Mouse (Mus musculus) bone marrow, adult 2 months (tissue): ENCODE measurements around the gene A430078G23Rik. TPM values are rescaled to one million over a fixed set of nuclear protein-coding genes. Genes with fewer than 3 reads are reported as not detected.

Experiments
- H3K27ac ChIP-seq: fragments of 200-500 bp; 2 replicates; pipeline ENCODE4 v1.5.1; 2012; ENCODE audit warnings: low read depth, mild to moderate bottlenecking, control low read depth, inconsistent platforms, low read length; ENCODE audit not compliant: control insufficient read depth, poor library complexity, insufficient read depth
- H3K4me1 ChIP-seq: fragments of 200-500 bp; 2 replicates; pipeline ENCODE4 v1.6.1; 2011; ENCODE audit warnings: low read length; ENCODE audit not compliant: control insufficient read depth, insufficient read depth
- H3K4me3 ChIP-seq: fragments of 200-500 bp; replicated peaks from 2 replicates; pipeline ENCODE3; 2011; ENCODE audit warnings: mild to moderate bottlenecking, low read depth, low read length, control low read depth; ENCODE audit not compliant: control insufficient read depth
- CTCF ChIP-seq: fragments of 200-500 bp; IDR thresholded peaks from 2 replicates; pipeline ENCODE4 v1.5.1; 2011; ENCODE audit warnings: low read length, control low read depth; ENCODE audit not compliant: control insufficient read depth, insufficient read depth
- POLR2A ChIP-seq: fragments of 200-500 bp; IDR thresholded peaks from 2 replicates; pipeline ENCODE4 v1.6.1; 2011; ENCODE audit warnings: low read depth, mild to moderate bottlenecking, control low read depth, low read length, borderline replicate concordance; ENCODE audit not compliant: control insufficient read depth
- WGBS: fragments of 180-500 bp; shearing (Covaris S2); methylation state at CpG from one replicate; pipeline ENCODE4 v1.1.7; 2018; 5-methylcytosine and 5-hydroxymethylcytosine counted together
- polyA plus RNA-seq: library from polyadenylated mRNA; stranded (reverse); fragments of >200 nt; gene quantifications from 2 replicates; pipeline ENCODE4 v1.2.4, GENCODE M21; 2011; ENCODE audit warnings: low replicate concordance; ENCODE audit not compliant: missing spikeins, insufficient read depth, insufficient read length

A430078G23Rik gene
- polyA plus RNA-seq, 1 experiment: 30.1 TPM

- Histone ChIP-seq H3K4me1 (no peaks in the 10 kb centered on the region), H3K27ac (no peak overlapping the region), H3K4me3 (no peak overlapping the region)
- no peak for TF ChIP-seq POLR2A
- TF ChIP-seq CTCF: no peak
- WGBS: 64% methylated on average over 4 of the region's 4 CpGs
Observed at GRCm38 (mm10) chr8:3392293-3392692, 39.1 kb downstream of the A430078G23Rik start.

- WGBS: 74% methylated on average over 48 of the region's 48 CpGs
- H3K4me1 ChIP-seq: no peaks in the 10 kb centered on the region
- peak within 1 kb of the TSS; percentile 64 for H3K4me3 ChIP-seq
- H3K27ac ChIP-seq: no peak within 1 kb of the TSS
- TF ChIP-seq POLR2A (peak; percentile 29; the same call in 1 of the 2 replicates), CTCF (no peak)
Observed at GRCm38 (mm10) chr8:3392771-3393710, 39.8 kb downstream of the A430078G23Rik start, which contains the start of gene Arhgef18. Arhgef18 (plus strand) TSS chr8:3393006.

- Histone ChIP-seq H3K4me3 (no peak overlapping the region), H3K4me1 (no peaks in the 10 kb centered on the region), H3K27ac (no peak overlapping the region)
- WGBS: 83% methylated on average over 6 of the region's 6 CpGs
- TF ChIP-seq CTCF: no peak
- TF ChIP-seq POLR2A: no peak
Observed at GRCm38 (mm10) chr8:3394600-3394999, 41.4 kb downstream of the A430078G23Rik start.

DNA sequence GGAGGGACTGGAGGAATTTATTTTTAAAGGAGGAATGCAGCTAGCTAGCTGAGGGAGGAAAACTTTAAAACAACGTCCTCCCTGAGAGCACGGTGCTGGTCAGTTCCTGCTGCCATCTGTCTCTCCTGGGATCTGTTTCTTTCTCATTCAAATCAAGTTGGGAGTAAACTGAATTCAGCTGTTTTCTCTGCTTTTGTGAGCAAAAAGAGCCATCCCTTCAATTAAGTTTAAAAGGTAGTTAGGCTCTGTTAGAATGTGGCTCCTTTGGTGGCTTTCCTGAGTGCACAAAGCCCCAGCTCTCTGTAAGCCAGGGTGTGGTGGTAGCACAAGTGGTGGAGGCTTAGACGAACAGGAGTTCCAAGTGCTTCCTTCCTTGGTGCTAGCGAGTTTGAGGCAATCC is 42.0 kb downstream of the A430078G23Rik start:
- TF ChIP-seq CTCF: no peak
- no peak overlapping the region for H3K4me3 ChIP-seq
- no peak overlapping the region for H3K27ac ChIP-seq
- 82% methylated on average over 4 of the region's 4 CpGs for WGBS
- H3K4me1 ChIP-seq: no peaks in the 10 kb centered on the region

DNA sequence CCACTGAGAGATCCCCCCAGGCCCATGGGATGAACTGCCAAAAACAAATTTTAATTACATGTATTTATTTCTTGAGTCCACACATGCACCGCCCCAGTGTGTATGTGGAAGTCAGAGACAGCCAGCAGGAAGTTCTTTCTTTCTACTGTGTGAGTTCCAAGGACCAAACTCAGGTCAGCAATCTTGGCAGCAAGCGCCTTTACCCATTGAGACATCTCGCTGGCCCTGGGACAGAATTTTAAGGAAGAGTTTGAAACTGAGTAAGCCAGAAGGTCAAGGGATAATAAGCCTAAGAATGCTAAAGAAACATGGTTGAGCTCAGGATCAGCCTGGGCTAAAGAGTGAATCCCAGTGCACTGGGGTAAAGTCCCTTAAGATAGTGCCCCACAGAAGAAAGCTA is 44.4 kb downstream of the A430078G23Rik start:
- no peaks in the 10 kb centered on the region for H3K4me1 ChIP-seq
- no peak overlapping the region for H3K27ac ChIP-seq
- TF ChIP-seq CTCF (no peak), POLR2A (no peak)
- H3K4me3 ChIP-seq: no peak overlapping the region
- WGBS: 88% methylated on average over 3 of the region's 3 CpGs

DNA sequence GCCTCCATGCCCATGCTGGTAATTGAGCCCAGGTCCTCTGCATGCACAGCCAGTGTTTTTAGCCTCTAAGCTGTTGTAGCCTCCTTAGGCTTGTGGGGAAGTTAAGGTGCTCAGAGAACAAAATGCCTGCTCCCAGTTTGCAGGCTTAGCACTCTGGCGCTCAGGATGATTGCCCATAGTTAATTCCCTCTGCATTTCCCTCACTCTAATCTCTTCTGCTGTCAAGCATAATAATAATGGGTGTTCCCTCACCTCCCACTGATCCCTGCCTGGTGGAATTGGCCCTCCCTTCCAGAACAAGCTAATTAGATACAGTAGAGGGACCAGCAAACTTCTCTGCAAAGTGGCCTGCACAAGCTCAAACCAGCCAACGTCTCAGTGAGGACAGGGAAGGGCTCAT is 47.3 kb downstream of the A430078G23Rik start:
- Histone ChIP-seq H3K4me1 (no peaks in the 10 kb centered on the region), H3K27ac (no peak overlapping the region), H3K4me3 (no peak overlapping the region)
- TF ChIP-seq POLR2A (no peak), CTCF (no peak)
- WGBS: 80% methylated on average over 2 of the region's 2 CpGs

GRCm38 (mm10) chr8:3407417-3407816 is 54.2 kb downstream of the A430078G23Rik start:
- no peak overlapping the region for H3K4me3 ChIP-seq
- 72% methylated on average over 3 of the region's 3 CpGs for WGBS
- H3K4me1 ChIP-seq: no peaks in the 10 kb centered on the region
- no peak overlapping the region for H3K27ac ChIP-seq
- no peak for TF ChIP-seq POLR2A
- TF ChIP-seq CTCF: no peak

DNA sequence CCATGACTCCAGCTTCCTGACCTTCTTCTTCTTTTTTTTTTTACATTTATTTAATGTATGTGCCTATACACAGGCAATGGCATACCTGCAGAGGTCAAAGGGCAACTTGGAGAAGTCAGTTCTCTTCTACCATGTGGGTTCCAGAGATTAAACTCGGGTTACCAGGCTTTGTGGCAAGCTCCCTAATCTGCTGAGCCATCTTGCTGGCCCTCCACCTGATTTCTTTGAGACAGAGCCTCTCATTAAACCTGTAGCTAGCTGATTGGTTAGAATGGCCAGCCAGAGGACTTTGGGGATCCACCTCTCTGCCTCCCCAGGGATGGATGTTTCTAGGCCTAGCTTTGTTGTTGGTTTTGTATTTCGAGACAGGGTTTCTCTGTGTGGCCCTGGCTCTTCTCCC is 57.9 kb downstream of the A430078G23Rik start:
- Histone ChIP-seq H3K27ac (no peak overlapping the region), H3K4me3 (no peak overlapping the region), H3K4me1 (no peaks in the 10 kb centered on the region)
- 60% methylated on average over 2 of the region's 2 CpGs for WGBS
- TF ChIP-seq POLR2A (no peak), CTCF (no peak)

DNA sequence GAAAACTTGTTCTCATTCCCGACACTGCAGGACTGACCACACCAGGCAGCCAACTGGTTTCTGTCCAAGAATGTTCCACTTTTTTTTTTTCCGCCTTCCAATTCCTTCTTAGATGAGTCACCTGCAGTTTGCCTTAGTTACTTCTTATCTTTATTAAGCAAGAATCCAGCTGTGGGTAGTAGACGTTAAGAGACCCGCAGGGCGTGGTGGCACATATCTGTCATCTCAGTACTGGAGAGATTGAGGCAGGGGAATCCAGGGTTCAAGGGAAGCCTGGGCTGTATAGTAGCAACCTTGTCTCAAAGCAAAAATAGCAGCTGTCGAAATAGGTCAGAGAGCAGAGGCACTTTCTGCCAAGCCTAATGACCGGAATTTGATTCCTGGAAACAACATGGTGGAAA is 58.7 kb downstream of the A430078G23Rik start:
- Histone ChIP-seq H3K4me1 (no peaks in the 10 kb centered on the region), H3K27ac (no peak overlapping the region), H3K4me3 (no peak overlapping the region)
- 68% methylated on average over 7 of the region's 7 CpGs for WGBS
- no peak for TF ChIP-seq CTCF
- no peak for TF ChIP-seq POLR2A
